Mouse (Mus musculus) heart, adult 9 months (tissue): Measurements from ENCODE around the gene Lzts3.
A peak's percentile ranks its signal among the peaks of the same experiment; 100 is the strongest.
"Not testable (repeated sequence)": the region's sequence is repeated elsewhere in the genome, so short reads cannot be mapped to it uniquely, and the experiment has no call there.

Source experiments
- DNase-seq, 2 experiments: peaks; one replicate each; pipeline ENCODE4 v3.0.0; 2022; ENCODE audit warnings: low spot score in 2 of 2

Lzts3 gene

GRCm38 (mm10) chr2:130642684-130643369, at the start of gene Lzts3:
TSS of gene Lzts3 (minus strand) at chr2:130642803.
- DNase-seq: peak; percentile 90 to 91

GRCm38 (mm10) chr2:130689011-130689410, 46.4 kb upstream of the Lzts3 start:
- no peak for DNase-seq

GRCm38 (mm10) chr2:130685426-130685825, 42.8 kb upstream of the Lzts3 start:
- no peak for DNase-seq

GRCm38 (mm10) chr2:130681531-130681930, 38.9 kb upstream of the Lzts3 start:
- no peak for DNase-seq

GRCm38 (mm10) chr2:130679899-130680298, 37.3 kb upstream of the Lzts3 start:
- DNase-seq: no peak

- no peak for DNase-seq
Observed at GRCm38 (mm10) chr2:130679154-130679553, 36.6 kb upstream of the Lzts3 start.

- no peak for DNase-seq
Observed at GRCm38 (mm10) chr2:130677211-130677610, 34.6 kb upstream of the Lzts3 start.

GRCm38 (mm10) chr2:130667559-130667958, 25.0 kb upstream of the Lzts3 start, which contains the start of gene Itpa:
TSS of gene Itpa (plus strand) at chr2:130667610.
- DNase-seq: peak; percentile 87 to 90

- peak; percentile 95 to 96 for DNase-seq
Observed at GRCm38 (mm10) chr2:130664102-130664701, 21.6 kb upstream of the Lzts3 start, which contains the start of gene Ddrgk1. TSS of gene Ddrgk1 (minus strand) at chr2:130664659.

- DNase-seq: no peak
Observed at GRCm38 (mm10) chr2:130663342-130663741, 20.7 kb upstream of the Lzts3 start.

- DNase-seq: no peak
Observed at GRCm38 (mm10) chr2:130658530-130658929, 15.9 kb upstream of the Lzts3 start.

GRCm38 (mm10) chr2:130657541-130657940, 14.9 kb upstream of the Lzts3 start:
- no peak for DNase-seq

- DNase-seq: no peak
Observed at GRCm38 (mm10) chr2:130656536-130656935, 13.9 kb upstream of the Lzts3 start.

- no peak for DNase-seq
Observed at GRCm38 (mm10) chr2:130655660-130656339, 13.2 kb upstream of the Lzts3 start.

- DNase-seq: no peak
Observed at GRCm38 (mm10) chr2:130653760-130654159, 11.2 kb upstream of the Lzts3 start.

- no peak for DNase-seq
Observed at GRCm38 (mm10) chr2:130653303-130653702, 10.7 kb upstream of the Lzts3 start.

GRCm38 (mm10) chr2:130649028-130649427, 6.4 kb upstream of the Lzts3 start:
- DNase-seq: not testable (repeated sequence)

GRCm38 (mm10) chr2:130645198-130645597, 2.6 kb upstream of the Lzts3 start:
- DNase-seq: no peak

GRCm38 (mm10) chr2:130642197-130642660, 374 bp downstream of the Lzts3 start:
- DNase-seq: no peak

- DNase-seq: no peak
Observed at GRCm38 (mm10) chr2:130641351-130642025, 1.1 kb downstream of the Lzts3 start.

- no peak for DNase-seq
Observed at GRCm38 (mm10) chr2:130639276-130639675, 3.3 kb downstream of the Lzts3 start.

- DNase-seq: no peak
Observed at GRCm38 (mm10) chr2:130638101-130638611, 4.4 kb downstream of the Lzts3 start.
